Mouse (Mus musculus): ENCODE results near the gene Adora2a.

DNA sequence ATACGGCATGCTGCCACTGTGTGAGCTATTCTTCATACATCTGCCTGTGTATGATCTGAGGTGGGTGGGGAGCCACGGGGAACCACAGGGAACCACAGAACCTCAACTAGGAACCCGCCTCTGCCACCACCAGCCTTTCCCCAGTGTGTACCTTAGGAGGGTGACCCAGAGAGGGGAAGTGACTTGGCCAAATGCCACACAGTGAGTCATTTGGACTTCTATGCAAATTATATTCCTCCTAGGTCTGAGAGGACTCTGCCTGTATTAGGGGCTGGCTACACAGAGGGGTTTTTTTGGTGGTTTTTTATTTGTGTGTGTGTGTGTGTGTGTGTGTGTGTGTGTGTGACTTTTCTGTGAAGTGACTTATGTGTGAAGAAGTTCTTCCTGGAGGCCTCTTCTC is 9.9 kb downstream of the Adora2a start:
- TF ChIP-seq POLR2AphosphoS2 (IDR thresholded peaks at IDR 0.05; ENCODE audit: low read length) (no peak), CTCF (IDR thresholded peaks at IDR 0.05 in 2 of 3, conservative IDR thresholded peaks at IDR 0.05 in 1 of 3; ENCODE audit: control insufficient read depth in 1 of 3, insufficient read depth in 1 of 3, low read depth in 2 of 3, low read length in 3 of 3, poor library complexity in 1 of 3, severe bottlenecking in 1 of 3) (no peak), POLR2AphosphoS5 (IDR thresholded peaks at IDR 0.05; ENCODE audit: borderline replicate concordance, low read depth, low read length) (no peak), EP300 (IDR thresholded peaks at IDR 0.05; ENCODE audit: low read depth in 1 of 2, low read length in 2 of 2) (no peak), GATA1 (IDR thresholded peaks at IDR 0.05; ENCODE audit: low read depth, low read length) (no peak), POLR2A (IDR thresholded peaks at IDR 0.05; ENCODE audit: control insufficient read depth in 1 of 2, insufficient read depth in 1 of 2, low read depth in 1 of 2, low read length in 2 of 2, poor library complexity in 1 of 2) (no peak), ZKSCAN1 (IDR thresholded peaks at IDR 0.05; ENCODE audit: low read depth, low read length) (no peak), TBP (IDR thresholded peaks at IDR 0.05; ENCODE audit: low read depth, low read length) (no peak), HCFC1 (IDR thresholded peaks at IDR 0.05; ENCODE audit: low read depth, low read length) (no peak), MYB (IDR thresholded peaks at IDR 0.05; ENCODE audit: low read depth, low read length) (no peak), TCF12 (IDR thresholded peaks at IDR 0.05; ENCODE audit: low read depth, low read length) (no peak)
